Mouse (Mus musculus) neural tube, embryonic 15.5 days (tissue): ENCODE data around the gene Alg2. TPM values are rescaled to one million over a fixed set of nuclear protein-coding genes. Genes with fewer than 3 reads are reported as not detected.
A peak's percentile ranks its signal among the peaks of the same experiment; 100 is the strongest.

Source experiments
- ATAC-seq: fragments of 200-750 bp; cut with Nextera tagmentation; 2 replicates; pipeline ENCODE4 v1.8.0; 2017; ENCODE audit warnings: mild to moderate bottlenecking, moderate TSS enrichment, moderate library complexity; ENCODE audit not compliant: low FRiP score
- H3K27ac ChIP-seq: fragments of 300-500 bp; sonication (generic); replicated peaks from 2 replicates; pipeline ENCODE4 v1.5.1; 2015; ENCODE audit warnings: mild to moderate bottlenecking, inconsistent platforms
- H3K27me3 ChIP-seq: fragments of 300-500 bp; sonication (generic); replicated peaks from 2 replicates; pipeline ENCODE4 v1.6.1; 2015; ENCODE audit warnings: inconsistent platforms
- H3K36me3 ChIP-seq: fragments of 300-500 bp; sonication (generic); 2 replicates; pipeline ENCODE4 v1.6.1; 2015; ENCODE audit warnings: inconsistent platforms
- H3K4me1 ChIP-seq: fragments of 300-500 bp; sonication (generic); 2 replicates; pipeline ENCODE4 v1.6.1; 2015; ENCODE audit warnings: inconsistent platforms
- H3K4me2 ChIP-seq: fragments of 300-500 bp; sonication (generic); 2 replicates; pipeline ENCODE4 v1.6.1; 2015; ENCODE audit warnings: inconsistent platforms, mild to moderate bottlenecking, moderate library complexity
- H3K4me3 ChIP-seq: fragments of 300-500 bp; sonication (generic); replicated peaks from 2 replicates; pipeline ENCODE4 v1.5.1; 2015; ENCODE audit warnings: mild to moderate bottlenecking, inconsistent platforms
- H3K9ac ChIP-seq: fragments of 300-500 bp; sonication (generic); replicated peaks from 2 replicates; pipeline ENCODE4 v1.6.1; 2015; ENCODE audit warnings: mild to moderate bottlenecking, inconsistent platforms
- H3K9me3 ChIP-seq: fragments of 300-500 bp; sonication (generic); replicated peaks from 2 replicates; pipeline ENCODE4 v1.6.1; 2016; ENCODE audit warnings: inconsistent platforms
- WGBS: fragments of 180-500 bp; shearing (Covaris S2); methylation state at CpG from one replicate; pipeline ENCODE4 v1.1.7; 2015; ENCODE audit warnings: mixed read lengths; 5-methylcytosine and 5-hydroxymethylcytosine counted together
- polyA plus RNA-seq: library from polyadenylated mRNA; unstranded; fragments of >200 nt; fragmentation: Nextera tagmentation; extraction: Ambion mirVana; gene quantifications from 2 replicates; pipeline ENCODE4 v1.2.1, GENCODE M21; 2015

The Alg2 gene
- polyA plus RNA-seq, result 310 and 364 TPM in 2 replicates

GRCm38 (mm10) chr4:47473968-47474729, at the start of gene Alg2, which contains the start of gene Sec61b:
TSS of gene Alg2 (minus strand) at chr4:47474333.
TSS of gene Sec61b (plus strand) at chr4:47474658.
- WGBS, result under 1% methylated on average over 55 of the region's 58 CpGs
- peak; percentile 98 for ATAC-seq
- Histone ChIP-seq H3K4me2 (peak within 1 kb of the TSS; percentile 83), H3K9ac (peak within 1 kb of the TSS; percentile 99), H3K36me3 (peaks cover 57% of the 10 kb centered on the region), H3K4me1 (peaks cover 25% of the 10 kb centered on the region), H3K4me3 (peak within 1 kb of the TSS; percentile 93), H3K27me3 (no peaks in the 10 kb centered on the region), H3K9me3 (no peaks in the 10 kb centered on the region), H3K27ac (peak within 1 kb of the TSS; percentile 99)

- Histone ChIP-seq H3K9ac (no peak overlapping the region), H3K27me3 (no peaks in the 10 kb centered on the region), H3K27ac (no peak overlapping the region), H3K9me3 (no peaks in the 10 kb centered on the region; the same call in 1 of the 2 replicates), H3K4me3 (no peak overlapping the region), H3K4me1 (peaks cover 5% of the 10 kb centered on the region), H3K36me3 (no peaks in the 10 kb centered on the region), H3K4me2 (no peak overlapping the region)
- WGBS, result 78% methylated on average over 6 of the region's 6 CpGs
- peak; percentile 65; the same call in 1 of the 2 replicates for ATAC-seq
These were observed 47.9 kb upstream of the Alg2 start for GRCm38 (mm10) chr4:47521884-47522605.

DNA sequence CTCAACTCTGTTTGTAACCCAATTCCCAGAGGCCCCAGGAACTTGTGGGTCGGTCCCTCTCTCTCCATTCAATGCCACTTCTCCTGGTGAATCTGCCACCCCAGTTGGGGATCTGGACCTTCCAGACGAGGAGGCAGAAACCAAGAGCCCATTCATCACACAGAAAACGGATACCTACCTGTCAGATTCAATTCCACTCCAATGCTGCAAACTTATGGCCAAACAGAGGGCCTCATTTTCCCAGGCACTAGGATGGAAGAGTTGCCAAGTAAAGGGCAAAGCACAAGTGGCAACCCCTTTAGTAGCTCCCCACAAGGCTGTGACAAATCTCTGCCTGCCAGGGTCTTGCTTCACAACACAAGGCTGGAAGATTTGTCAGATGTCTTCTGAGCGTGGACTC, 45.9 kb upstream of the Alg2 start:
- Histone ChIP-seq H3K9ac (no peak overlapping the region), H3K4me1 (peaks cover 5% of the 10 kb centered on the region), H3K4me3 (no peak overlapping the region), H3K4me2 (no peak overlapping the region), H3K36me3 (no peaks in the 10 kb centered on the region), H3K27ac (no peak overlapping the region), H3K9me3 (no peaks in the 10 kb centered on the region), H3K27me3 (no peaks in the 10 kb centered on the region)
- WGBS, result 75% methylated on average over 4 of the region's 4 CpGs
- ATAC-seq, result no peak

- Histone ChIP-seq H3K4me2 (no peak overlapping the region), H3K4me3 (no peak overlapping the region), H3K27ac (no peak overlapping the region), H3K9ac (no peak overlapping the region), H3K27me3 (no peaks in the 10 kb centered on the region), H3K4me1 (peaks cover 5% of the 10 kb centered on the region), H3K36me3 (no peaks in the 10 kb centered on the region), H3K9me3 (no peaks in the 10 kb centered on the region)
- 23% methylated on average over 12 of the region's 12 CpGs for WGBS
- peak; percentile 39; the same call in 1 of the 2 replicates for ATAC-seq
These were observed 44.5 kb upstream of the Alg2 start for GRCm38 (mm10) chr4:47518551-47519181.

DNA sequence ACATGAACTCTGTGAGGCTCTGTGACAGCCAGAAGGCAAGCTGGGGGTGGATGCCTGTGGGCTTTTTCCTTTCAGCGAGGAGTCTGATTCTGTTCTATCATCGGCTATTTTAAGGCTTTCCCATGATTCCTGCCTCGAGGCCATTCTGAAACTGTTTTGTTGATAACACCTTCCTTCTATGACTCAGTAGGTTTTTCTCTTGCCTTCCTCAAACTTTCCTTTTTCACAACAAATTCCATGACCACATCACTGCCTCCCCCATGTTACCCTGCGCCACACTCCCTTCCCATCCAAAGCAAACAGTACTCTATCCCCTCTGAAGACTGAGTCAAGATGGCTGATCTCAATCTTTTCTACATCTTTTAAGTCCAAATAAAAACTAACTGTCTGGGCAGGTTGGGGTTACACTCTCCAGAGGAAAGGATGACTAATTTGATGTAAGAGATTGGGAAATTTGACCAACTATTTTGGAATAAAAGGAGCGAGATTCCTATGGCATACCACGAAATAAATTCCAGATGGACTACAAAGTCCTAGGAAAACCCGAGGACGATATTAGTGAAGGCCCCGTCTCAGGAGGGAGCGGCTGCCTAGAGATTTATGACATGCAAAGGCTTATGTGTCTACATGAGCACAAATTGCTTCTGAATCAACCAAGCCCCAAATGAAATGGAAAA, 30.8 kb upstream of the Alg2 start:
- no peaks in the 10 kb centered on the region for H3K36me3 ChIP-seq
- WGBS, result 76% methylated on average over 10 of the region's 10 CpGs
- H3K4me1 ChIP-seq, result peaks cover 3% of the 10 kb centered on the region; the same call in 1 of the 2 replicates
- H3K4me2 ChIP-seq, result no peak overlapping the region
- H3K9ac ChIP-seq, result no peak overlapping the region
- no peaks in the 10 kb centered on the region for H3K27me3 ChIP-seq
- no peaks in the 10 kb centered on the region for H3K9me3 ChIP-seq
- H3K27ac ChIP-seq, result no peak overlapping the region
- no peak for ATAC-seq
- no peak overlapping the region for H3K4me3 ChIP-seq

DNA sequence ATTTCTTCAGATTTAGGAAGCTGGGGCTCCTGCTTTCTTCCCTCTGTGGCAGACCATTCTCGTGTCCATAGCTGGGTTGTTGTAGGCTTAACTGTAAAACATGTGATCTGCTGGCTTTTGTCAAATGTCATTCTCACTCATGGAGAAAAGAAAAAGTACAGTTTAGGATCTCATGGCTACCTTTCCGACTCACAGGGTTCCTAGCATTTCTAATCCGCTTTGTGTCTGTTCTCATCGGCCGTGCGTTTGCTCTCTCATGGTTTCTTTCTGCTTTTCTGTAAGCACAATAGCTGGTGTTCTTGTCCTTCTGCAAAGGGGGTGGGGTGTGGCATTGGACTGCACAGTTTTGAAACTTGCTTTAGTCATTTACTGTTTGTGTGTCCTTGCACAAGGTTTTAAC, 28.9 kb upstream of the Alg2 start:
- no peak overlapping the region for H3K27ac ChIP-seq
- H3K9me3 ChIP-seq, result no peaks in the 10 kb centered on the region
- H3K4me1 ChIP-seq, result peaks cover 3% of the 10 kb centered on the region; the same call in 1 of the 2 replicates
- H3K36me3 ChIP-seq, result no peaks in the 10 kb centered on the region
- 83% methylated on average over 6 of the region's 6 CpGs for WGBS
- ATAC-seq, result no peak
- H3K4me2 ChIP-seq, result peak overlapping the region; percentile 25; the same call in 1 of the 2 replicates
- H3K9ac ChIP-seq, result no peak overlapping the region
- no peaks in the 10 kb centered on the region for H3K27me3 ChIP-seq
- H3K4me3 ChIP-seq, result no peak overlapping the region

DNA sequence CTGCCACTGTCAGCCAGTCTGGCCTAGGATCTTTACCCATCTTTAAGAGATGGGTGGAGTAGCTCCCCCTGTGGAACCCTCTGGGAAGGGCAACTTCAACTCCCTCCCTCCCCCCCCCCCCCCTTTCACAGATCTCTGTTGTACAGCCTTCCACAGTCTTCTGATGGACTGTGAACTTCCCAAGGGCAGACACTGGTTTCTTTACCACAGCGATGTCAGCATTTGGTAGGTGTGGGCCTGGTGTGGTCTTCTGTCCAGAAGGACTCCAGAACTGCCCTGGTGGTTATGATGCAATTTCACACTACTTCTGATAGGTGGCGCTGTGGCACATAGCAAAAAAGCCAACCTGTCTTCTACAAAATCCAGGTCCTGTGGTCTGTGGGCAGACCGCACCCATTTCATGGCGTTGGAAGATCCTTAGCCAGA, 28.4 kb upstream of the Alg2 start:
- Histone ChIP-seq H3K27me3 (no peaks in the 10 kb centered on the region), H3K9me3 (no peaks in the 10 kb centered on the region), H3K36me3 (no peaks in the 10 kb centered on the region), H3K27ac (no peak overlapping the region), H3K4me2 (peak overlapping the region; percentile 25; the same call in 1 of the 2 replicates), H3K4me1 (peaks cover 3% of the 10 kb centered on the region; the same call in 1 of the 2 replicates), H3K9ac (no peak overlapping the region), H3K4me3 (no peak overlapping the region)
- WGBS, result 36% methylated on average over 4 of the region's 4 CpGs
- no peak for ATAC-seq

DNA sequence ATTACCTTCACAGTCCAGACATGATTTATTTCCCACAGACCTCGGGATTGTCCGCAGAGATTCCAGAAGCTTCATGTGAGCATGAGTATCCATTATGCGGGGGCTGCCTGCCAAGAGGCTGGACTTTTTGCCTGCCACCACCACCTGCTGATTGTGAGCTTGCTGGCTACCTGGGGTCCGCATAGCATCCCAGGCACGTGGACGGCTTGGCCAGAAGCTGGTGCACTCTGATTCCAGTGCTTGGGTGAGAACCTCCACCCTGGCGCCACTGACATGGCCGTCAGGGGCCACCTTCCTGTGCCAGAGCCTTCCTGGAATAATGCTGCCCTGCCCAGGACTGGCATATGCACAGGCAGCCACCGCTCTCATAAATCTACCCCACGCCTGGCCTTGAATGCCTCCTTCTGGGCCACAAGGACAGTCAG, 25.0 kb upstream of the Alg2 start:
- peaks cover 3% of the 10 kb centered on the region; the same call in 1 of the 2 replicates for H3K4me1 ChIP-seq
- H3K27me3 ChIP-seq, result no peaks in the 10 kb centered on the region
- no peak overlapping the region for H3K4me2 ChIP-seq
- 0 out of 2 replicates have a peak, but pooled peaks have one; percentile 46 for ATAC-seq
- no peaks in the 10 kb centered on the region for H3K36me3 ChIP-seq
- no peaks in the 10 kb centered on the region for H3K9me3 ChIP-seq
- WGBS, result 71% methylated on average over 10 of the region's 10 CpGs
- H3K9ac ChIP-seq, result no peak overlapping the region
- no peak overlapping the region for H3K27ac ChIP-seq
- no peak overlapping the region for H3K4me3 ChIP-seq

DNA sequence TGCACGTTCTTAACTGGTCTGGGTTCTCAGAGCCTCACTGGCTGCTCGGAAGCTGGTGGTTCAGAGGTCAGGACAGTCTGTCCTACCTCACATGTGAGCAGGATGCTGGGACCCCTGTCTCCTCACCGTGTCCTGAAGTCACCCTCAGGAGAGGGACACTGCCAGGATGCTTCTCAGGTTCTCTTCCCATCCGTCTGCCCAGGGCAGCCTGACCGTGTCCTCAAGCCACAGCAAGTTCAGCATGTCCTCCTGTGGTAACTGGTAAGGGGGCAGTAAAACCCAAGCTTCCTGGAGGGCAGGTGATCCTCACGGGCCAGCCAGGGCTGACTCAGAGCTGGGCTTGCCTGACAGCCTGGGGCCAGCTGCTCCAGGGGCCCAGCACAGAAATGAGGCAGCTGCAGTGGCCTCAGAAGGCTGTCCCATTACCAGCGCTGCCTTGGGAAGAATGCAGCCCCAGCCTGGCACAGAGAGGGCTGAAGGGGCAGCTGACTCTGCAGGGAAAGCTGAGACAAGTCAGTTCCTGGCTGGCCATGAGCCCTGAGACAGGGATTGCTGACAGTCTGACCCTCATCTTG, 23.8 kb upstream of the Alg2 start:
- Histone ChIP-seq H3K9me3 (no peaks in the 10 kb centered on the region), H3K27ac (no peak overlapping the region), H3K4me2 (no peak overlapping the region), H3K4me1 (peaks cover 2% of the 10 kb centered on the region; the same call in 1 of the 2 replicates), H3K4me3 (no peak overlapping the region), H3K36me3 (no peaks in the 10 kb centered on the region), H3K9ac (no peak overlapping the region), H3K27me3 (no peaks in the 10 kb centered on the region)
- WGBS, result 64% methylated on average over 7 of the region's 7 CpGs
- no peak for ATAC-seq

DNA sequence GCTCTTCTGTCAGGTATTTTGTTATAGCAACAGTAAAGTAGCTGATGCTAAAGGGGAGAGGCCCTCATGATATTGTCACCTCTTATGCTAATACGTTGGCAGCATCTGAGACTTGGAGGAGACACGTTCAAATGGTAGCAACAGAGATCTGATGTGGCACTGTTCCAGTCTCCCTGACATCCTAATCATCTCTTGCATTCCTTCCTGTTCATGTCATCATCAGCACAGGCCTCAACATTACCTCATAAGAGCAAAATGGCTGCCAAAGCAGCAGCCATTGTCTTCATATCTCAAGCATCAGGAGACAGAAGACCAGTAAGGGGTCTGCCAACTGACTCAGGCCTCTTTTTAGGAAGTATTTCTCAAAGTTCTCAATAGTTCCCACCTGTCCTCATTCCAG, 20.6 kb upstream of the Alg2 start:
- H3K36me3 ChIP-seq, result no peaks in the 10 kb centered on the region
- H3K4me3 ChIP-seq, result no peak overlapping the region
- H3K4me1 ChIP-seq, result peaks cover 15% of the 10 kb centered on the region
- H3K4me2 ChIP-seq, result no peak overlapping the region
- WGBS, result 88% methylated on average over 2 of the region's 2 CpGs
- H3K27ac ChIP-seq, result no peak overlapping the region
- H3K9ac ChIP-seq, result no peak overlapping the region
- H3K9me3 ChIP-seq, result no peaks in the 10 kb centered on the region
- no peak for ATAC-seq
- no peaks in the 10 kb centered on the region for H3K27me3 ChIP-seq

DNA sequence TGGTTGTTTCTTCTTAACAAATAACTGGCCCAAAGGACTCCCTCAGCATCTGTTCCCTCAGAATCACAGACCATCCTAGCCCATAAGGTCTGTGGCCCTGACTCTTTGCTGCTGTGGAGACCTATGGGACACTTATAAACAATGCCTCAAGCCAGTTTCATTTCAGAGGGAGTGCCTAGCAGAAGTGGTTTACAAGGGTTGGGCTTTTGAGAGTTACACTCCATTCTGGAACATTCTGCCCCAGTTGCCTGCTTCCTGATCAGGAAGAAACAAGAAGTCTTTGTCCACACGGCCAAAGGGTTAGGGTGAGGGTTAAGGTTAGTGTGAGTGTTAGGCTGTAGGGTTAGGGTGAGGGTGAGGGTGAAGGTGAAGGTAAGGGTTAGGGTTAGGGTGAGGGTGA, 20.0 kb upstream of the Alg2 start:
- Histone ChIP-seq H3K27me3 (no peaks in the 10 kb centered on the region), H3K4me3 (no peak overlapping the region), H3K9ac (no peak overlapping the region), H3K27ac (no peak overlapping the region), H3K4me2 (no peak overlapping the region), H3K36me3 (no peaks in the 10 kb centered on the region), H3K9me3 (no peaks in the 10 kb centered on the region), H3K4me1 (peaks cover 15% of the 10 kb centered on the region)
- ATAC-seq, result no peak
- 73% methylated on average over 1 of the region's 1 CpGs for WGBS
